Comparison of ENCODE assay signal across 28 mouse cellular contexts in the genomic region with DNA sequence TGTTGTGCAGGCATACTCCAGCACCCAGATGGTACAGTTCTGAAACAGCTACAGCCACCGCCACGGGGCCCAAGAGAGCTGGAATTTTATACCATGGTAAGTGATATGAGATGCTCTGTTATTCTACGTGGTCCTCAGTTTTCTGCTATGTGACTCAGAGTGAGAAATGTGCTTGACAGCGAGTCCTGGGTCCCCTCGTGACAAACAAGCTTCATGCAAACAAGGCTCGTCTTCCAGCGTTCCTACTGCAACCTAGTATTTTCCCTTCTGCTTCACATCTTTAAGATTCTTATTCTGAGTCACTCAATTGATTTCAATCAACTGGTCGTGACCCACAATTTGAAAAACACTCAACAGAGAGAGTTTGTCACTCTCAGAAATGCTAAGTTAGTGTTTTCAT. TPM values are rescaled to one million over a fixed set of nuclear protein-coding genes. Genes with fewer than 3 reads are reported as not detected.
DNase-seq lines count a peak whose midpoint lies in the region; ATAC-seq and TF ChIP-seq lines count a peak whose summit lies in the region.
"Had no signal": no experiment of that assay in that cellular context is flagged by ENCODE, and none has a peak within 500 bp of the region (broad histone marks: within the 10 kb centered on the region; RNA-seq: fewer than 3 reads in every experiment).

No protein-coding gene starts in this region.

- peak; percentile 61 for DNase-seq in 3T3-L1 (ENCODE audit: low read depth, low spot score)
- peak; percentile 59 for DNase-seq in CD4-positive helper T cell, adult 2 months (ENCODE audit: low read depth, low spot score)
- DNase-seq in NIH3T3 (ENCODE audit: low read depth): peak; percentile 53
- DNase-seq in thymus, adult 18-20 months: no peak
- DNase-seq in spleen, postnatal 4 days (ENCODE audit: low spot score in 2 of 2): no peak
- DNase-seq: adrenal gland, postnatal 10 days; B cell, adult 2 months; cerebellum, adult 8-10 months; cerebellum, postnatal 25 days; gastrocnemius, adult 2 months; heart, adult 2 months; heart, postnatal 4 days; kidney, adult 11 months; kidney, postnatal 14 days; layer of hippocampus, postnatal 36 days; liver; lung, adult 2 months; lung, postnatal 36 days; retina, postnatal 1 day; right cerebral cortex, postnatal 14 days; thymus, postnatal 14 days had no signal

- peaks cover 20% of the 10 kb centered on the region for H3K79me2 ChIP-seq in myocyte (ENCODE audit: control insufficient read depth, insufficient read depth)

- H3ac ChIP-seq in myocyte (ENCODE audit: control insufficient read depth, insufficient read length): no peak overlapping the region

- TF ChIP-seq POLR2A in myocyte (IDR thresholded peaks at IDR 0.05; ENCODE audit: insufficient read length, low read depth): no peak

- H3K36me3 ChIP-seq in myocyte (ENCODE audit: control insufficient read depth, insufficient read depth): no peaks in the 10 kb centered on the region
- H3K36me3 ChIP-seq: stomach, embryonic 15.5 days had no signal

- ATAC-seq in megakaryocyte progenitor cell, adult 5-6 weeks (replicated peaks; ENCODE audit: poor library complexity): no peak
- ATAC-seq: forebrain, embryonic 15.5 days; midbrain, embryonic 13.5 days had no signal

- H3K4me2 ChIP-seq in myocyte (ENCODE audit: low read depth): peak overlapping the region; percentile 83
- H3K4me2 ChIP-seq: forebrain, embryonic 15.5 days; heart, embryonic 12.5 days; hindbrain, embryonic 13.5 days; midbrain, embryonic 13.5 days; stomach, embryonic 15.5 days had no signal

- no peaks in the 10 kb centered on the region for H3K27me3 ChIP-seq in myocyte (ENCODE audit: control insufficient read depth, insufficient read depth, insufficient read length)
- H3K27me3 ChIP-seq: forebrain, embryonic 15.5 days; heart, embryonic 12.5 days; hindbrain, embryonic 13.5 days; midbrain, embryonic 13.5 days; stomach, embryonic 15.5 days had no signal

- no peak overlapping the region for H3K4me3 ChIP-seq in myocyte
- H3K4me3 ChIP-seq: forebrain, embryonic 15.5 days; gastrocnemius, adult 2 months; heart, adult 2 months; heart, embryonic 12.5 days; hindbrain, embryonic 13.5 days; midbrain, embryonic 13.5 days; stomach, embryonic 15.5 days had no signal

TF ChIP-seq in myocyte, 11 proteins besides CTCF, POLR2A, EP300 and RAD21:
- TF ChIP-seq TCF12 (IDR thresholded peaks at IDR 0.05; ENCODE audit: insufficient read depth, poor library complexity, severe bottlenecking) (no peak), POLR2AphosphoS2 (IDR thresholded peaks at IDR 0.05; ENCODE audit: insufficient read length, low read depth) (no peak), MYOG (IDR thresholded peaks at IDR 0.05; ENCODE audit: control insufficient read depth in 1 of 3, insufficient read depth in 1 of 3, insufficient read length in 2 of 3, low read depth in 2 of 3) (no peak), REST (IDR thresholded peaks at IDR 0.05; ENCODE audit: insufficient read depth, insufficient read length) (no peak), MYOD1 (IDR thresholded peaks at IDR 0.05; ENCODE audit: control insufficient read depth in 1 of 3, insufficient read length in 2 of 3, low read depth in 2 of 3) (no peak), TCF3 (IDR thresholded peaks at IDR 0.05; ENCODE audit: insufficient read length, low read depth) (no peak), MAX (IDR thresholded peaks at IDR 0.05; ENCODE audit: low read depth) (no peak), USF1 (IDR thresholded peaks at IDR 0.05; ENCODE audit: low read depth) (no peak), E2F4 (IDR thresholded peaks at IDR 0.05; ENCODE audit: insufficient read depth) (no peak), SRF (IDR thresholded peaks at IDR 0.05; ENCODE audit: control insufficient read depth, insufficient read length, low read depth) (no peak), CEBPB (IDR thresholded peaks at IDR 0.05; ENCODE audit: insufficient read depth, poor library complexity, severe bottlenecking) (no peak)
TF ChIP-seq in myocyte: peak in this region for 0.

RNA-seq across cellular contexts. Expression of a gene that starts 15.9 kb away (rescaled TPM):
- 7.4 TPM for polyA plus RNA-seq in myocyte (2012; fragmentation: generic; extraction: Trizol)
- total RNA-seq in megakaryocyte progenitor cell, adult 5-6 weeks (2015): 25.7 and 26.0 TPM in 2 replicates
- 24.8 and 25.4 TPM in 2 replicates for total RNA-seq in megakaryocyte progenitor cell, adult 5-6 weeks (2017)

RNA-seq across cellular contexts. Expression of a gene that starts 18.7 kb away (rescaled TPM):
- polyA plus RNA-seq in myocyte (2012; fragmentation: generic; extraction: Trizol): 124 TPM
- 32.8 and 36.6 TPM in 2 replicates for total RNA-seq in megakaryocyte progenitor cell, adult 5-6 weeks (2015)
- 14.7 and 15.4 TPM in 2 replicates for total RNA-seq in megakaryocyte progenitor cell, adult 5-6 weeks (2017)

Comparison
In these comparisons a context has a peak if more than half of its experiments do, and no peak if none do; other contexts are left out.
1. DNase-seq: peak in 3T3-L1 (single experiment), CD4-positive helper T cell, adult 2 months (single experiment) and NIH3T3 (single experiment); none in thymus, adult 18-20 months (0 of 2) and spleen, postnatal 4 days (0 of 2).